In genomic region chr5:34538527-34538926, GRCm38 (mm10) we compare ENCODE assay signal across 8 mouse cellular contexts. TPM values are rescaled to one million over a fixed set of nuclear protein-coding genes. Genes with fewer than 3 reads are reported as not detected.
DNase-seq lines count a peak whose midpoint lies in the region; ATAC-seq lines count a peak whose summit lies in the region.

No protein-coding gene starts in this region.

- no peaks in the 10 kb centered on the region for H3K36me3 ChIP-seq in heart, embryonic 10.5 days
- no peaks in the 10 kb centered on the region for H3K36me3 ChIP-seq in hindbrain, embryonic 12.5 days

- 26% methylated on average over 5 of the region's 5 CpGs for WGBS in heart, embryonic 10.5 days
- 34% methylated on average over 5 of the region's 5 CpGs for WGBS in hindbrain, embryonic 12.5 days

- 0 out of 2 replicates have a peak overlapping the region, but pooled peaks have one; percentile 11 for H3K27ac ChIP-seq in heart, embryonic 10.5 days
- no peak overlapping the region for H3K27ac ChIP-seq in hindbrain, embryonic 12.5 days

- peaks cover 9% of the 10 kb centered on the region; the same call in 1 of the 2 replicates for H3K4me1 ChIP-seq in heart, embryonic 10.5 days
- H3K4me1 ChIP-seq in hindbrain, embryonic 12.5 days: no peaks in the 10 kb centered on the region

- no peak overlapping the region; the same call in 1 of the 2 replicates for H3K4me3 ChIP-seq in heart, embryonic 10.5 days
- H3K4me3 ChIP-seq in hindbrain, embryonic 12.5 days: no peak overlapping the region

- no peak overlapping the region for H3K4me2 ChIP-seq in hindbrain, embryonic 12.5 days (replicated peaks)

- H3K9me3 ChIP-seq in heart, embryonic 10.5 days: no peaks in the 10 kb centered on the region
- no peaks in the 10 kb centered on the region for H3K9me3 ChIP-seq in hindbrain, embryonic 12.5 days (replicated peaks)

- ATAC-seq in erythroblast, adult 5-6 weeks (replicated peaks; ENCODE audit: low FRiP score, poor library complexity, severe bottlenecking): peak; percentile 49
- no peak for ATAC-seq in cerebellum, adult (ENCODE audit: insufficient number of reproducible peaks, low FRiP score, low TSS enrichment)
- no peak for ATAC-seq in hindbrain, embryonic 12.5 days (ENCODE audit: low FRiP score)

- H3K27me3 ChIP-seq in heart, embryonic 10.5 days (ENCODE audit: insufficient read depth, poor library complexity, severe bottlenecking): 0 out of 2 replicates have a peak, but pooled peaks cover 3% of the 10 kb centered on the region
- H3K27me3 ChIP-seq in hindbrain, embryonic 12.5 days: no peaks in the 10 kb centered on the region

- intact Hi-C loops in heart, postnatal 14 days (cut with DNase I): no loop called here

- DNase-seq in heart, embryonic 10.5 days (ENCODE audit: low spot score): no peak
- no peak for DNase-seq in heart, postnatal 14 days
- peak; percentile 53 to 71 for DNase-seq in CD8-positive naive resting alpha-beta T cell, adult 2 months (ENCODE audit: low read depth in 2 of 2, low spot score in 2 of 2)
- peak; percentile 40 for DNase-seq in retina, postnatal 1 day
- DNase-seq in layer of hippocampus, adult 11-12 months (ENCODE audit: low spot score): no peak

- no peak overlapping the region for H3K9ac ChIP-seq in hindbrain, embryonic 12.5 days

RNA-seq across cellular contexts. Expression of gene Sh3bp2, which starts 12.9 kb away (rescaled TPM):
- polyA plus RNA-seq in heart, embryonic 10.5 days (2016; fragmentation: Nextera tagmentation; extraction: Ambion mirVana): 3.6 and 6.0 TPM in 2 replicates
- 1 to 10 TPM; 3.8 to 4.6 TPM for total RNA-seq in heart, postnatal 14 days (2021)
- total RNA-seq in erythroblast, adult 5-6 weeks (2015; ENCODE audit: low replicate concordance): 5.6 and 9.0 TPM in 2 replicates
- 4.7 and 5.4 TPM in 2 replicates for total RNA-seq in erythroblast, adult 5-6 weeks (2017; ENCODE audit: low replicate concordance)
- polyA plus RNA-seq in hindbrain, embryonic 12.5 days (2016; fragmentation: Nextera tagmentation; extraction: Ambion mirVana): 17.5 and 17.8 TPM in 2 replicates

RNA-seq across cellular contexts. Expression of gene Tnip2, which starts 24.7 kb away (rescaled TPM):
- polyA plus RNA-seq in heart, embryonic 10.5 days (2016; fragmentation: Nextera tagmentation; extraction: Ambion mirVana): 9.9 and 14.6 TPM in 2 replicates
- total RNA-seq in heart, postnatal 14 days (2021): 1 to 10 TPM; 6.4 to 8.3 TPM
- 1.0 and 1.3 TPM in 2 replicates for total RNA-seq in erythroblast, adult 5-6 weeks (2015; ENCODE audit: low replicate concordance)
- total RNA-seq in erythroblast, adult 5-6 weeks (2017; ENCODE audit: low replicate concordance): 3.4 and 3.9 TPM in 2 replicates
- 7.1 and 8.6 TPM in 2 replicates for polyA plus RNA-seq in hindbrain, embryonic 12.5 days (2016; fragmentation: Nextera tagmentation; extraction: Ambion mirVana)

RNA-seq across cellular contexts. Expression of gene Add1, which starts 34.9 kb away (rescaled TPM):
- polyA plus RNA-seq in heart, embryonic 10.5 days (2016; fragmentation: Nextera tagmentation; extraction: Ambion mirVana): 177 and 187 TPM in 2 replicates
- 100 to 1,000 TPM; 149 to 154 TPM for total RNA-seq in heart, postnatal 14 days (2021)
- 375 and 403 TPM in 2 replicates for total RNA-seq in erythroblast, adult 5-6 weeks (2015; ENCODE audit: low replicate concordance)
- total RNA-seq in erythroblast, adult 5-6 weeks (2017; ENCODE audit: low replicate concordance): 937 and 1,092 TPM in 2 replicates
- polyA plus RNA-seq in hindbrain, embryonic 12.5 days (2016; fragmentation: Nextera tagmentation; extraction: Ambion mirVana): 223 and 226 TPM in 2 replicates

Comparison
In these comparisons a context has a peak if more than half of its experiments do, and no peak if none do; other contexts are left out.
1. DNase-seq: peak in CD8-positive naive resting alpha-beta T cell, adult 2 months (2 of 2) and retina, postnatal 1 day (single experiment); none in heart, embryonic 10.5 days (single experiment), heart, postnatal 14 days (0 of 2) and layer of hippocampus, adult 11-12 months (single experiment).